Mouse (Mus musculus) urinary bladder, postnatal 36 days (tissue): ENCODE measurements at regions not wholly inside any gene's neighbourhood (a gene's known extent, or its start where the extent isn't known, plus 50 kb on each side); places are given as distances from the start of the nearest gene placed in this dataset.

Experiments used
- DNase-seq, 2 experiments: peaks; one replicate each; pipeline ENCODE4 v3.0.0; 2022; ENCODE audit warnings: low spot score in 2 of 2, mixed read lengths in 1 of 2

DNA sequence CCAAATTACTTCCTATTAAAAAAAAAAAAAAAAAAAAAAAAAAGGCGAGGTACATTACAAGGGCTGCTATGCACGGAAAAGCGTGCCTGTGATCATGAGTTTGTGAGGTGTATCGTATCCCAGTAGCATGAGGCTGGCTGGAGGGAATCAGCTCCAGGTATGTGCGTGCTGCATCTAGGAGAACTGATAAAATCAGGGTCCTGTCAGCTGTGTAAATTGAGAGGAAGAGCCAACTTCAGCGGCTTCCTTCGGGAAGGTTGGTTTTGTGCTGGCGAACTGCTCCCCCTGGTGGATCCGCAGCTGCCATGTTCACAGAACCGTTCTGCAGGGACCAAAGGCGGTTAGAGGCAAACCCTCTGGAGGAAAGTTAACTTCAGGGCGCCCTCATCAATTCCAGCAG is 60.8 kb upstream of the Gm10295 start:
- peak; percentile 78 to 83 for DNase-seq

GRCm38 (mm10) chr7:71411293-71412011 is 60.2 kb upstream of the Gm10295 start:
- DNase-seq: peak in 1 of 2 experiments; percentile 23

DNA sequence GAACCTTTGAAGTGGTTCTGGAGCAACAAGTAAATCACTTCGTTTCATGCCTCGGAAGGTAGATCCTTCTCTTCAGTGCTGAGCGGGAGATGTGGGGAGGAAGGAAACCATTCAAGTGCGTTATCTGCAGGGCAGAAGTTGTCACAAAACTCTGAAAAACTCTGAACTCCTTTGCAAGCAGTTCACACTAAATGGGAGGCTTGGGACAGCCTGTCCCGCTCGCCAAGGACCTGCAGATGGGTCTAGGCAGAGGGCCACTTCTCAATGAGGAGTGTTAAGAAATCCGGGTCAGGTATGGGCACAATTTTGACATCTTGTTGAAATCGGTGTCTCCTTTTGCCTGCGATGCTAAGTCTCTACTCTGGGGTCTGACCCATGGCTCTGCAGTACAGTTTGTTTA is 58.6 kb upstream of the Gm10295 start:
- DNase-seq: no peak

- DNase-seq: no peak
Measured at GRCm38 (mm10) chr7:71409061-71409460, 57.8 kb upstream of the Gm10295 start.

- no peak for DNase-seq
Measured at GRCm38 (mm10) chr7:71406283-71406682, 55.0 kb upstream of the Gm10295 start.
